Mouse (Mus musculus) cerebral cortex, adult 2 months (tissue): ENCODE results near the gene Sypl2.

Source experiments
- WGBS: fragments of 180-500 bp; shearing (Covaris S2); methylation state at CpG from one replicate; pipeline ENCODE4 v1.1.7; 2018; 5-methylcytosine and 5-hydroxymethylcytosine counted together

Gene Sypl2

GRCm38 (mm10) chr3:108226558-108227350, at the start of gene Sypl2:
Sypl2 (minus strand) TSS chr3:108226648.
- 9% methylated on average over 44 of the region's 44 CpGs for WGBS

GRCm38 (mm10) chr3:108259319-108259718, 32.9 kb upstream of the Sypl2 start:
- 41% methylated on average over 3 of the region's 3 CpGs for WGBS

GRCm38 (mm10) chr3:108257831-108258500, 31.5 kb upstream of the Sypl2 start:
- 58% methylated on average over 3 of the region's 3 CpGs for WGBS

GRCm38 (mm10) chr3:108256719-108257637, 30.5 kb upstream of the Sypl2 start, which contains the start of gene Psma5:
Psma5 (plus strand) TSS chr3:108256926.
- WGBS, result under 1% methylated on average over 78 of the region's 79 CpGs

- 60% methylated on average over 2 of the region's 2 CpGs for WGBS
Measured at GRCm38 (mm10) chr3:108246857-108247256, 20.4 kb upstream of the Sypl2 start.

- WGBS, result 49% methylated on average over 3 of the region's 3 CpGs
Measured at GRCm38 (mm10) chr3:108241243-108241839, 14.9 kb upstream of the Sypl2 start.

GRCm38 (mm10) chr3:108237474-108238102, 11.1 kb upstream of the Sypl2 start:
- 88% methylated on average over 4 of the region's 4 CpGs for WGBS

GRCm38 (mm10) chr3:108231646-108232045, 5.2 kb upstream of the Sypl2 start:
- WGBS, result 84% methylated on average over 4 of the region's 4 CpGs

- 79% methylated on average over 2 of the region's 2 CpGs for WGBS
Measured at GRCm38 (mm10) chr3:108227521-108227920, 1.1 kb upstream of the Sypl2 start.

- WGBS, result 9% methylated on average over 63 of the region's 67 CpGs
Measured at GRCm38 (mm10) chr3:108225711-108226557, 514 bp downstream of the Sypl2 start.

- 83% methylated on average over 3 of the region's 3 CpGs for WGBS
Measured at GRCm38 (mm10) chr3:108220661-108221060, 5.8 kb downstream of the Sypl2 start.

- WGBS, result 45% methylated on average over 5 of the region's 5 CpGs
Measured at GRCm38 (mm10) chr3:108214734-108215133, 11.7 kb downstream of the Sypl2 start.

GRCm38 (mm10) chr3:108212406-108212805, 14.0 kb downstream of the Sypl2 start:
- WGBS, result 79% methylated on average over 8 of the region's 8 CpGs

- WGBS, result 32% methylated on average over 6 of the region's 6 CpGs
Measured at GRCm38 (mm10) chr3:108211845-108212244, 14.6 kb downstream of the Sypl2 start.

GRCm38 (mm10) chr3:108210771-108211139, 15.7 kb downstream of the Sypl2 start, which contains the start of gene Atxn7l2:
Atxn7l2 (minus strand) TSS chr3:108210934.
- WGBS, result under 1% methylated on average over 14 of the region's 14 CpGs

- under 1% methylated on average over 72 of the region's 72 CpGs for WGBS
Measured at GRCm38 (mm10) chr3:108209946-108210770, 16.3 kb downstream of the Sypl2 start.

- whole genome bisulfite sequencing, result 10% methylated on average over 8 of the region's 8 CpGs
Measured at GRCm38 (mm10) chr3:108209536-108209935, 16.9 kb downstream of the Sypl2 start.

GRCm38 (mm10) chr3:108209001-108209400, 17.4 kb downstream of the Sypl2 start:
- WGBS, result 69% methylated on average over 3 of the region's 3 CpGs

- WGBS, result 69% methylated on average over 15 of the region's 15 CpGs
Measured at GRCm38 (mm10) chr3:108206731-108207375, 19.6 kb downstream of the Sypl2 start.
